Mouse (Mus musculus): ENCODE data around the gene Ces5a. TPM values are rescaled to one million over a fixed set of nuclear protein-coding genes. Genes with fewer than 3 reads are reported as not detected.

Ces5a gene
- polyA plus RNA-seq (2014; fragmentation: Illumina TruSeq; extraction: RNeasy Lipid Tissue Mini Kit (QIAGEN cat#74804); ENCODE audit: low read depth, low replicate concordance) = not detected

GRCm38 (mm10) chr8:93535730-93536129 lies at the start of gene Ces5a:
Gene Ces5a, minus strand, starts transcription at chr8:93535830.

Other genes starting within 250 kb of the Ces5a start
- not detected for gene Ces1g, start 198.5 kb downstream of the Ces5a start, polyA plus RNA-seq (2014; fragmentation: Illumina TruSeq; extraction: RNeasy Lipid Tissue Mini Kit (QIAGEN cat#74804); ENCODE audit: low read depth, low replicate concordance)
- gene Ces1h, start 156.1 kb downstream of the Ces5a start, polyA plus RNA-seq (2014; fragmentation: Illumina TruSeq; extraction: RNeasy Lipid Tissue Mini Kit (QIAGEN cat#74804); ENCODE audit: low read depth, low replicate concordance) = not detected